Mouse (Mus musculus): ENCODE results near the gene Arpc1a. TPM values are rescaled to one million over a fixed set of nuclear protein-coding genes. Genes with fewer than 3 reads are reported as not detected.

Arpc1a gene
- polyA plus RNA-seq, 1 experiment from 2014 or later, result 164 TPM

- no peak for DNase-seq (ENCODE audit: low read depth, low spot score)
- no peaks in the 10 kb centered on the region for H3K27me3 ChIP-seq
- POLR2A ChIA-PET, result no interaction called here
- in situ Hi-C loops (cut with MboI; ENCODE audit: low pct_unique_long_range_greater_than_20kb), result no loop called here
- CTCF ChIA-PET, result interaction anchor here (0.9 to 1.1 kb wide), 2 partner anchors 16 to 50 kb away, joined by 3 read pairs; no protein-coding TSS in a partner anchor
- ATAC-seq, result no peak
- no peak for TF ChIP-seq CTCF (IDR thresholded peaks at IDR 0.05)
These were observed 55.2 kb downstream of the Arpc1a start for GRCm38 (mm10) chr5:145138836-145139235.

GRCm38 (mm10) chr5:145139571-145140519 lies 56.2 kb downstream of the Arpc1a start, which contains the start of the genes Pdap1 and Bud31:
Gene Pdap1 (minus strand): TSS chr5:145140238.
Gene Bud31 (plus strand): TSS chr5:145140362.
- POLR2A ChIA-PET, result interaction anchor here (1.0 kb wide), 1 partner anchor 8 kb away, joined by 3 read pairs; no protein-coding TSS in a partner anchor
- CTCF ChIA-PET, result no interaction called here
- no peaks in the 10 kb centered on the region for H3K27me3 ChIP-seq
- in situ Hi-C loops (cut with MboI; ENCODE audit: low pct_unique_long_range_greater_than_20kb), result no loop called here
- ATAC-seq (peak; percentile 78), DNase-seq (ENCODE audit: low read depth, low spot score) (peak; percentile 73)
- no peak for TF ChIP-seq CTCF (IDR thresholded peaks at IDR 0.05)

DNA sequence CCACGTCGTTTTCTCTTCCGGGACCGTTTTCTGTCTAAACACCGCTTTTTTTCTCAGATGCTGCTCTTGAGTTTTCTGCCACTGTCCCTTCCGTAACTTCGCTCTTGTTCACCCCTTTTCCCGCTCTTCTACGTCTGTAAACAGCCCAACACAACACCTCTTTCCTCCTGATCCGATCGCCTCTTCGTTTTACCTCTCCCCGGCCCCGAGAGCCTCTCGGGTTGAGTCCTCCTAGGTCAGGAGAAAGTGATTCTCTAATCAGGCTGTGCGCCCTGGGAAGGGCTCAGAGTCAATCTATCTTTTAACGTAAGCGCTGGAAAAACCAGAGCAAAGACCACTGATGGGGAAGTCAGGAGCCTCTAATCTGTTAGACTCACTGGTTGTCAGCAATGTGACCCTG lies 57.0 kb downstream of the Arpc1a start:
- CTCF ChIA-PET, result interaction anchor here (1.2 kb wide), 1 partner anchor 26 kb away, joined by 4 read pairs; no protein-coding TSS in a partner anchor
- DNase-seq (ENCODE audit: low read depth, low spot score), result no peak
- TF ChIP-seq CTCF (IDR thresholded peaks at IDR 0.05), result no peak
- in situ Hi-C loops (cut with MboI; ENCODE audit: low pct_unique_long_range_greater_than_20kb), result no loop called here
- ATAC-seq, result no peak
- POLR2A ChIA-PET, result interaction anchor here (0.7 to 1.0 kb wide), 2 partner anchors 8 to 15 kb away, joined by 3 read pairs; no protein-coding TSS in a partner anchor
- H3K27me3 ChIP-seq, result no peaks in the 10 kb centered on the region

- ATAC-seq, result peak; percentile 55
- ChIA-PET CTCF (no interaction called here), POLR2A (no interaction called here)
- in situ Hi-C loops (cut with MboI; ENCODE audit: low pct_unique_long_range_greater_than_20kb), result no loop called here
- no peak for TF ChIP-seq CTCF (IDR thresholded peaks at IDR 0.05)
- no peaks in the 10 kb centered on the region for H3K27me3 ChIP-seq
- no peak for DNase-seq (ENCODE audit: low read depth, low spot score)
These were observed 64.1 kb downstream of the Arpc1a start for GRCm38 (mm10) chr5:145147748-145148147.

GRCm38 (mm10) chr5:145149294-145149693 lies 65.7 kb downstream of the Arpc1a start:
- DNase-seq (ENCODE audit: low read depth, low spot score) (no peak), ATAC-seq (no peak)
- no peaks in the 10 kb centered on the region for H3K27me3 ChIP-seq
- ChIA-PET CTCF (interaction anchor here (0.9 kb wide), 1 partner anchor 10 kb away, joined by 3 read pairs; no protein-coding TSS in a partner anchor), POLR2A (no interaction called here)
- in situ Hi-C loops (cut with MboI; ENCODE audit: low pct_unique_long_range_greater_than_20kb), result no loop called here
- no peak for TF ChIP-seq CTCF (IDR thresholded peaks at IDR 0.05)

- H3K27me3 ChIP-seq, result no peaks in the 10 kb centered on the region
- no peak for TF ChIP-seq CTCF (IDR thresholded peaks at IDR 0.05)
- ChIA-PET CTCF (no interaction called here), POLR2A (no interaction called here)
- in situ Hi-C loops (cut with MboI; ENCODE audit: low pct_unique_long_range_greater_than_20kb), result no loop called here
- ATAC-seq, result no peak
- no peak for DNase-seq (ENCODE audit: low read depth, low spot score)
These were observed 69.1 kb downstream of the Arpc1a start for GRCm38 (mm10) chr5:145152690-145153089.

Other genes with a start within 250 kb of the Arpc1a start
- gene Smurf1, start 118.0 kb upstream of the Arpc1a start, polyA plus RNA-seq (2021), result 50.0 TPM
- not detected for gene Gm4871, start 51.1 kb upstream of the Arpc1a start, polyA plus RNA-seq (2021)
- not detected for gene 1700018F24Rik, start 40.8 kb upstream of the Arpc1a start, polyA plus RNA-seq (2021)
- 0.21 TPM for gene Kpna7, start 200 bp downstream of the Arpc1a start, polyA plus RNA-seq (2021)
- gene Arpc1b, start 30.4 kb downstream of the Arpc1a start, polyA plus RNA-seq (2021), result 707 TPM
- gene Pdap1, start 56.4 kb downstream of the Arpc1a start, polyA plus RNA-seq (2021), result 188 TPM
- 170 TPM for gene Bud31, start 56.5 kb downstream of the Arpc1a start, polyA plus RNA-seq (2021)
- 16.9 TPM for gene Ptcd1, start 83.3 kb downstream of the Arpc1a start, polyA plus RNA-seq (2021)
- gene Cpsf4, start 83.4 kb downstream of the Arpc1a start, polyA plus RNA-seq (2021), result 33.9 TPM
- 581 TPM for gene Atp5j2, start 108.2 kb downstream of the Arpc1a start, polyA plus RNA-seq (2021)
- gene Zkscan14, start 118.0 kb downstream of the Arpc1a start, polyA plus RNA-seq (2021), result 11.6 TPM
- 14.0 TPM for gene Zkscan5, start 120.7 kb downstream of the Arpc1a start, polyA plus RNA-seq (2021)
- gene Zfp655, start 147.9 kb downstream of the Arpc1a start, polyA plus RNA-seq (2021), result 52.8 TPM
- 25.9 TPM for gene Zscan25, start 196.7 kb downstream of the Arpc1a start, polyA plus RNA-seq (2021)